Mouse (Mus musculus) liver, embryonic 14.5 days (tissue): ENCODE results near the gene Smim24.

ENCODE experiments used
- CTCF ChIP-seq: IDR thresholded peaks from 2 replicates; pipeline ENCODE4 v1.5.1; 2016; ENCODE audit warnings: antibody characterized with exemption, low read depth, control low read depth
- EP300 ChIP-seq: IDR thresholded peaks from 2 replicates; pipeline ENCODE4 v1.6.1; 2016; ENCODE audit warnings: antibody characterized with exemption, low read depth

- TF ChIP-seq CTCF (no peak), EP300 (no peak)
These were observed 26.5 kb downstream of the Smim24 start for GRCm38 (mm10) chr10:81419111-81419928.
